Mouse (Mus musculus) forebrain, embryonic 14.5 days (tissue): ENCODE measurements around the gene Plxna2. TPM values are rescaled to one million over a fixed set of nuclear protein-coding genes. Genes with fewer than 3 reads are reported as not detected.

ENCODE experiments used
- ATAC-seq: fragments of 200-750 bp; cut with Nextera tagmentation; 2 replicates; pipeline ENCODE4 v1.8.0; 2017; ENCODE audit warnings: mild to moderate bottlenecking, moderate library complexity
- DNase-seq: peaks from one replicate; pipeline ENCODE4 v3.0.0-alpha.2; 2015; ENCODE audit warnings: low spot score
- H3K27ac ChIP-seq: fragments of 300-500 bp; sonication (generic); 2 replicates; pipeline ENCODE4 v1.5.1; 2014; ENCODE audit warnings: low read depth, mild to moderate bottlenecking, control low read depth, low read length, moderate library complexity
- H3K27me3 ChIP-seq: fragments of 300-500 bp; sonication (generic); replicated peaks from 2 replicates; pipeline ENCODE4 v1.6.1; 2014; ENCODE audit warnings: low read length, control low read depth, mixed read lengths; ENCODE audit not compliant: control insufficient read depth, insufficient read depth
- H3K36me3 ChIP-seq: fragments of 300-500 bp; sonication (generic); 2 replicates; pipeline ENCODE4 v1.6.1; 2014; ENCODE audit warnings: low read length, control low read depth; ENCODE audit not compliant: control insufficient read depth, insufficient read depth
- H3K4me1 ChIP-seq: fragments of 300-500 bp; sonication (generic); 2 replicates; pipeline ENCODE4 v1.6.1; 2014; ENCODE audit warnings: antibody characterized with exemption, low read length, control low read depth; ENCODE audit not compliant: control insufficient read depth, insufficient read depth
- H3K4me2 ChIP-seq: fragments of 300-500 bp; sonication (generic); 2 replicates; pipeline ENCODE4 v1.6.1; 2014; ENCODE audit warnings: mild to moderate bottlenecking, control low read depth, low read length
- H3K4me3 ChIP-seq: fragments of 300-500 bp; sonication (generic); 2 replicates; pipeline ENCODE4 v1.5.1; 2014; ENCODE audit warnings: low read depth, low read length, control low read depth
- H3K9ac ChIP-seq: fragments of 300-500 bp; sonication (generic); 2 replicates; pipeline ENCODE4 v1.6.1; 2014; ENCODE audit warnings: mild to moderate bottlenecking, low read length, control low read depth, moderate library complexity
- H3K9me3 ChIP-seq: fragments of 300-500 bp; sonication (generic); replicated peaks from 2 replicates; pipeline ENCODE4 v1.6.1; 2016; ENCODE audit warnings: low read length, control low read depth, mixed read lengths; ENCODE audit not compliant: control insufficient read depth
- WGBS: fragments of 180-500 bp; shearing (Covaris S2); extraction: QIAGEN DNeasy Blood & Tissue Kit; methylation state at CpG from one replicate; pipeline ENCODE4 v1.1.7; 2014; 5-methylcytosine and 5-hydroxymethylcytosine counted together
- polyA plus RNA-seq: library from polyadenylated mRNA; unstranded; fragments of >200 nt; fragmentation: Nextera tagmentation; extraction: Ambion mirVana; gene quantifications from 2 replicates; pipeline ENCODE4 v1.2.1, GENCODE M21; 2014

Plxna2 gene
- polyA plus RNA-seq, 1 experiment from 2014 or later: 54.7 TPM

- peak overlapping the region; percentile 96 for H3K4me3 ChIP-seq
- H3K36me3 ChIP-seq: no peaks in the 10 kb centered on the region
- peak overlapping the region; percentile 55 for H3K4me2 ChIP-seq
- H3K9me3 ChIP-seq: no peaks in the 10 kb centered on the region
- peak overlapping the region; percentile 97 for H3K27ac ChIP-seq
- WGBS: under 1% methylated on average over 47 of the region's 56 CpGs
- ATAC-seq (peak; percentile 30), DNase-seq (peak; percentile 77)
- H3K4me1 ChIP-seq: peaks cover 21% of the 10 kb centered on the region
- H3K27me3 ChIP-seq: no peaks in the 10 kb centered on the region
- peak overlapping the region; percentile 99 for H3K9ac ChIP-seq
These were observed 2.4 kb downstream of the Plxna2 start for GRCm38 (mm10) chr1:194620245-194620991.

GRCm38 (mm10) chr1:194622174-194622573, 4.2 kb downstream of the Plxna2 start:
- 66% methylated on average over 3 of the region's 3 CpGs for WGBS
- peak overlapping the region; percentile 97 for H3K27ac ChIP-seq
- H3K4me3 ChIP-seq: peak overlapping the region; percentile 96
- H3K36me3 ChIP-seq: no peaks in the 10 kb centered on the region; the same call in 1 of the 2 replicates
- H3K9me3 ChIP-seq: no peaks in the 10 kb centered on the region
- H3K9ac ChIP-seq: peak overlapping the region; percentile 99
- DNase-seq: no peak
- peak overlapping the region; percentile 55 for H3K4me2 ChIP-seq
- H3K4me1 ChIP-seq: peaks cover 37% of the 10 kb centered on the region
- no peak for ATAC-seq
- no peaks in the 10 kb centered on the region for H3K27me3 ChIP-seq

- H3K4me2 ChIP-seq: peak overlapping the region; percentile 55
- H3K36me3 ChIP-seq: peaks cover 4% of the 10 kb centered on the region; the same call in 1 of the 2 replicates
- peak overlapping the region; percentile 99 for H3K9ac ChIP-seq
- ATAC-seq (no peak), DNase-seq (peak; percentile 53)
- H3K4me3 ChIP-seq: peak overlapping the region; percentile 96
- peak overlapping the region; percentile 97; the same call in 1 of the 2 replicates for H3K27ac ChIP-seq
- 30% methylated on average over 2 of the region's 2 CpGs for WGBS
- no peaks in the 10 kb centered on the region for H3K27me3 ChIP-seq
- peaks cover 42% of the 10 kb centered on the region for H3K4me1 ChIP-seq
- H3K9me3 ChIP-seq: no peaks in the 10 kb centered on the region
These were observed 4.7 kb downstream of the Plxna2 start for GRCm38 (mm10) chr1:194622677-194623076.

GRCm38 (mm10) chr1:194623641-194624040, 5.6 kb downstream of the Plxna2 start:
- H3K27ac ChIP-seq: peak overlapping the region; percentile 52; the same call in 1 of the 2 replicates
- peaks cover 9% of the 10 kb centered on the region; the same call in 1 of the 2 replicates for H3K36me3 ChIP-seq
- DNase-seq (no peak), ATAC-seq (no peak)
- H3K9me3 ChIP-seq: no peaks in the 10 kb centered on the region
- H3K9ac ChIP-seq: peak overlapping the region; percentile 99
- H3K27me3 ChIP-seq: no peaks in the 10 kb centered on the region
- H3K4me2 ChIP-seq: peak overlapping the region; percentile 55
- peaks cover 52% of the 10 kb centered on the region for H3K4me1 ChIP-seq
- H3K4me3 ChIP-seq: peak overlapping the region; percentile 96
- WGBS: 86% methylated on average over 3 of the region's 3 CpGs

- Histone ChIP-seq H3K36me3 (peaks cover 9% of the 10 kb centered on the region; the same call in 1 of the 2 replicates), H3K27ac (peak overlapping the region; percentile 52; the same call in 1 of the 2 replicates), H3K4me3 (peak overlapping the region; percentile 96), H3K4me2 (peak overlapping the region; percentile 55), H3K9ac (peak overlapping the region; percentile 99), H3K27me3 (no peaks in the 10 kb centered on the region), H3K4me1 (peaks cover 59% of the 10 kb centered on the region), H3K9me3 (no peaks in the 10 kb centered on the region)
- DNase-seq (peak; percentile 81), ATAC-seq (no peak)
- 45% methylated on average over 2 of the region's 2 CpGs for WGBS
These were observed 6.4 kb downstream of the Plxna2 start for GRCm38 (mm10) chr1:194624411-194624810.

- Histone ChIP-seq H3K4me2 (peak overlapping the region; percentile 55), H3K27ac (peak overlapping the region; percentile 29; the same call in 1 of the 2 replicates), H3K9me3 (no peaks in the 10 kb centered on the region), H3K27me3 (no peaks in the 10 kb centered on the region), H3K4me3 (peak overlapping the region; percentile 96), H3K9ac (peak overlapping the region; percentile 60), H3K4me1 (peaks cover 64% of the 10 kb centered on the region), H3K36me3 (peaks cover 9% of the 10 kb centered on the region; the same call in 1 of the 2 replicates)
- ATAC-seq: no peak
- WGBS: 26% methylated on average over 4 of the region's 4 CpGs
- no peak for DNase-seq
These were observed 7.0 kb downstream of the Plxna2 start for GRCm38 (mm10) chr1:194624973-194625372.

- 85% methylated on average over 2 of the region's 2 CpGs for WGBS
- Histone ChIP-seq H3K4me3 (peak overlapping the region; percentile 96; the same call in 1 of the 2 replicates), H3K27ac (no peak overlapping the region), H3K36me3 (peaks cover 9% of the 10 kb centered on the region; the same call in 1 of the 2 replicates), H3K4me2 (peak overlapping the region; percentile 55), H3K9me3 (no peaks in the 10 kb centered on the region), H3K9ac (0 out of 2 replicates have a peak overlapping the region, but pooled peaks have one; percentile 25), H3K27me3 (no peaks in the 10 kb centered on the region), H3K4me1 (peaks cover 75% of the 10 kb centered on the region)
- ATAC-seq (no peak), DNase-seq (no peak)
These were observed 8.1 kb downstream of the Plxna2 start for GRCm38 (mm10) chr1:194626109-194626508.

GRCm38 (mm10) chr1:194627286-194627685, 9.3 kb downstream of the Plxna2 start:
- ATAC-seq: no peak
- Histone ChIP-seq H3K9ac (no peak overlapping the region), H3K4me3 (no peak overlapping the region), H3K27ac (no peak overlapping the region), H3K4me2 (peak overlapping the region; percentile 18; the same call in 1 of the 2 replicates), H3K27me3 (no peaks in the 10 kb centered on the region), H3K36me3 (peaks cover 10% of the 10 kb centered on the region; the same call in 1 of the 2 replicates), H3K4me1 (peaks cover 82% of the 10 kb centered on the region), H3K9me3 (no peaks in the 10 kb centered on the region)
- DNase-seq: no peak
